8 mouse cellular contexts compared by ENCODE assay signal in genomic region chr3:146177295-146177694, GRCm38 (mm10). TPM values are rescaled to one million over a fixed set of nuclear protein-coding genes. Genes with fewer than 3 reads are reported as not detected.
DNase-seq lines count a peak whose midpoint lies in the region; ATAC-seq and TF ChIP-seq lines count a peak whose summit lies in the region.

No protein-coding gene starts in this region.

- DNase-seq in midbrain, embryonic 11.5 days (ENCODE audit: low spot score, missing footprints), result no peak
- no peak for DNase-seq in cerebellum, postnatal 25 days

- no peak overlapping the region for H3K4me3 ChIP-seq in forebrain, embryonic 12.5 days (replicated peaks)
- no peak overlapping the region for H3K4me3 ChIP-seq in forebrain, embryonic 13.5 days
- no peak overlapping the region for H3K4me3 ChIP-seq in intestine, postnatal 0 days (ENCODE audit: low read depth, low read length)
- no peak overlapping the region for H3K4me3 ChIP-seq in intestine, embryonic 16.5 days (ENCODE audit: low read length)
- no peak overlapping the region for H3K4me3 ChIP-seq in midbrain, embryonic 16.5 days (ENCODE audit: low read depth, low read length)
- no peak overlapping the region for H3K4me3 ChIP-seq in midbrain, embryonic 11.5 days (ENCODE audit: low read depth, low read length)
- no peak overlapping the region for H3K4me3 ChIP-seq in stomach, embryonic 16.5 days (replicated peaks; ENCODE audit: low read length)

- no peaks in the 10 kb centered on the region; the same call in 1 of the 2 replicates for H3K4me1 ChIP-seq in forebrain, embryonic 12.5 days
- no peaks in the 10 kb centered on the region for H3K4me1 ChIP-seq in forebrain, embryonic 13.5 days
- no peaks in the 10 kb centered on the region for H3K4me1 ChIP-seq in intestine, postnatal 0 days (replicated peaks; ENCODE audit: control insufficient read depth, insufficient read depth, low read length)
- H3K4me1 ChIP-seq in intestine, embryonic 16.5 days (ENCODE audit: control insufficient read depth, insufficient read depth, low read length), result peaks cover 7% of the 10 kb centered on the region; the same call in 1 of the 2 replicates
- no peaks in the 10 kb centered on the region for H3K4me1 ChIP-seq in midbrain, embryonic 16.5 days (ENCODE audit: control insufficient read depth, insufficient read depth, low read length)
- H3K4me1 ChIP-seq in midbrain, embryonic 11.5 days (ENCODE audit: control insufficient read depth, insufficient read depth, low read length), result no peaks in the 10 kb centered on the region
- H3K4me1 ChIP-seq in stomach, embryonic 16.5 days (ENCODE audit: control insufficient read depth, insufficient read depth, low read length), result no peaks in the 10 kb centered on the region; the same call in 1 of the 2 replicates

- no peak overlapping the region for H3K9ac ChIP-seq in forebrain, embryonic 12.5 days
- H3K9ac ChIP-seq in forebrain, embryonic 13.5 days, result no peak overlapping the region
- no peak overlapping the region for H3K9ac ChIP-seq in intestine, postnatal 0 days (ENCODE audit: low read depth, low read length)
- no peak overlapping the region for H3K9ac ChIP-seq in intestine, embryonic 16.5 days (ENCODE audit: low read depth, low read length)
- peak overlapping the region; percentile 47; the same call in 1 of the 2 replicates for H3K9ac ChIP-seq in midbrain, embryonic 16.5 days (ENCODE audit: low read depth, low read length)
- no peak overlapping the region for H3K9ac ChIP-seq in midbrain, embryonic 11.5 days (ENCODE audit: low read length)
- no peak overlapping the region for H3K9ac ChIP-seq in stomach, embryonic 16.5 days (ENCODE audit: low read length)

- H3K27ac ChIP-seq in forebrain, embryonic 12.5 days, result no peak overlapping the region
- H3K27ac ChIP-seq in forebrain, embryonic 13.5 days, result no peak overlapping the region
- H3K27ac ChIP-seq in intestine, postnatal 0 days (ENCODE audit: low read depth, low read length), result no peak overlapping the region
- no peak overlapping the region for H3K27ac ChIP-seq in intestine, embryonic 16.5 days (ENCODE audit: low read length)
- H3K27ac ChIP-seq in midbrain, embryonic 16.5 days (ENCODE audit: low read length), result no peak overlapping the region
- no peak overlapping the region for H3K27ac ChIP-seq in midbrain, embryonic 11.5 days (ENCODE audit: low read depth, low read length)
- no peak overlapping the region for H3K27ac ChIP-seq in stomach, embryonic 16.5 days (ENCODE audit: low read length)

- TF ChIP-seq CTCF in intestine, postnatal 0 days (IDR thresholded peaks at IDR 0.05; ENCODE audit: low read depth), result no peak

- H3K36me3 ChIP-seq in forebrain, embryonic 12.5 days (replicated peaks), result no peaks in the 10 kb centered on the region
- H3K36me3 ChIP-seq in forebrain, embryonic 13.5 days (ENCODE audit: poor library complexity, severe bottlenecking), result no peaks in the 10 kb centered on the region
- 0 out of 2 replicates have a peak, but pooled peaks cover 3% of the 10 kb centered on the region for H3K36me3 ChIP-seq in intestine, postnatal 0 days (ENCODE audit: control insufficient read depth, insufficient read depth)
- H3K36me3 ChIP-seq in intestine, embryonic 16.5 days (ENCODE audit: control insufficient read depth, insufficient read depth, low read length), result no peaks in the 10 kb centered on the region
- H3K36me3 ChIP-seq in midbrain, embryonic 16.5 days (ENCODE audit: control insufficient read depth, insufficient read depth, low read length), result no peaks in the 10 kb centered on the region
- H3K36me3 ChIP-seq in midbrain, embryonic 11.5 days (ENCODE audit: control insufficient read depth, insufficient read depth, low read length), result no peaks in the 10 kb centered on the region
- H3K36me3 ChIP-seq in stomach, embryonic 16.5 days (ENCODE audit: control insufficient read depth, insufficient read depth, low read length), result no peaks in the 10 kb centered on the region

- no peak for ATAC-seq in forebrain, embryonic 12.5 days (ENCODE audit: low FRiP score)
- ATAC-seq in forebrain, embryonic 13.5 days, result no peak
- ATAC-seq in intestine, postnatal 0 days, result no peak
- no peak for ATAC-seq in intestine, embryonic 16.5 days
- no peak for ATAC-seq in midbrain, embryonic 16.5 days
- no peak for ATAC-seq in midbrain, embryonic 11.5 days (ENCODE audit: low FRiP score)
- ATAC-seq in stomach, embryonic 16.5 days (ENCODE audit: insufficient read depth, low FRiP score), result no peak

- no peaks in the 10 kb centered on the region for H3K27me3 ChIP-seq in forebrain, embryonic 12.5 days
- H3K27me3 ChIP-seq in forebrain, embryonic 13.5 days, result no peaks in the 10 kb centered on the region
- H3K27me3 ChIP-seq in intestine, postnatal 0 days (replicated peaks; ENCODE audit: control insufficient read depth, insufficient read depth, low read length), result no peaks in the 10 kb centered on the region
- no peaks in the 10 kb centered on the region for H3K27me3 ChIP-seq in intestine, embryonic 16.5 days (replicated peaks; ENCODE audit: control insufficient read depth, insufficient read depth, low read length)
- H3K27me3 ChIP-seq in midbrain, embryonic 16.5 days (ENCODE audit: control insufficient read depth, insufficient read depth, low read depth, low read length), result no peaks in the 10 kb centered on the region; the same call in 1 of the 2 replicates
- no peaks in the 10 kb centered on the region; the same call in 1 of the 2 replicates for H3K27me3 ChIP-seq in midbrain, embryonic 11.5 days (ENCODE audit: control insufficient read depth, insufficient read depth, low read length)
- no peaks in the 10 kb centered on the region for H3K27me3 ChIP-seq in stomach, embryonic 16.5 days (ENCODE audit: control insufficient read depth, insufficient read depth, low read length)

- 87% methylated on average over 7 of the region's 7 CpGs for WGBS in forebrain, embryonic 12.5 days
- 87% methylated on average over 7 of the region's 7 CpGs for WGBS in forebrain, embryonic 13.5 days
- WGBS in intestine, postnatal 0 days, result 66% methylated on average over 7 of the region's 7 CpGs
- 64% methylated on average over 7 of the region's 7 CpGs for WGBS in intestine, embryonic 16.5 days
- 83% methylated on average over 7 of the region's 7 CpGs for WGBS in midbrain, embryonic 16.5 days
- WGBS in midbrain, embryonic 11.5 days, result 83% methylated on average over 7 of the region's 7 CpGs
- 61% methylated on average over 7 of the region's 7 CpGs for WGBS in stomach, embryonic 16.5 days

- no peaks in the 10 kb centered on the region for H3K9me3 ChIP-seq in forebrain, embryonic 12.5 days
- H3K9me3 ChIP-seq in forebrain, embryonic 13.5 days (replicated peaks), result no peaks in the 10 kb centered on the region
- H3K9me3 ChIP-seq in intestine, postnatal 0 days (ENCODE audit: control insufficient read depth), result no peaks in the 10 kb centered on the region
- H3K9me3 ChIP-seq in intestine, embryonic 16.5 days (ENCODE audit: control insufficient read depth, low read length), result no peaks in the 10 kb centered on the region
- H3K9me3 ChIP-seq in midbrain, embryonic 16.5 days (replicated peaks; ENCODE audit: control insufficient read depth, low read length, poor library complexity, severe bottlenecking), result no peaks in the 10 kb centered on the region
- H3K9me3 ChIP-seq in midbrain, embryonic 11.5 days (ENCODE audit: control insufficient read depth, low read length), result no peaks in the 10 kb centered on the region
- no peaks in the 10 kb centered on the region for H3K9me3 ChIP-seq in stomach, embryonic 16.5 days (replicated peaks; ENCODE audit: control insufficient read depth, low read length)

- H3K4me2 ChIP-seq in forebrain, embryonic 12.5 days, result peak overlapping the region; percentile 59; the same call in 1 of the 2 replicates
- H3K4me2 ChIP-seq in forebrain, embryonic 13.5 days, result no peak overlapping the region; the same call in 1 of the 2 replicates
- H3K4me2 ChIP-seq in intestine, postnatal 0 days (replicated peaks; ENCODE audit: low read depth), result peak overlapping the region; percentile 51; the same call in 1 of the 2 replicates
- H3K4me2 ChIP-seq in intestine, embryonic 16.5 days (ENCODE audit: low read depth, low read length), result no peak overlapping the region
- peak overlapping the region; percentile 62 for H3K4me2 ChIP-seq in midbrain, embryonic 16.5 days (ENCODE audit: low read length)
- H3K4me2 ChIP-seq in midbrain, embryonic 11.5 days, result no peak overlapping the region
- peak overlapping the region; percentile 68 for H3K4me2 ChIP-seq in stomach, embryonic 16.5 days (ENCODE audit: low read depth, low read length)

RNA-seq across cellular contexts. Expression of gene Mcoln2, which starts 27.7 kb away (rescaled TPM):
- 0.20 and 0.23 TPM in 2 replicates for polyA plus RNA-seq in forebrain, embryonic 12.5 days (2016; fragmentation: Nextera tagmentation; extraction: Ambion mirVana)
- 0.28 and 0.57 TPM in 2 replicates for polyA plus RNA-seq in forebrain, embryonic 13.5 days (2015; fragmentation: Nextera tagmentation; extraction: Ambion mirVana)
- polyA plus RNA-seq in intestine, postnatal 0 days (2015; fragmentation: Nextera tagmentation; extraction: Ambion mirVana), result 6.4 TPM in 2 replicates
- 8.1 and 8.8 TPM in 2 replicates for polyA plus RNA-seq in intestine, embryonic 16.5 days (2015; fragmentation: Nextera tagmentation; extraction: Ambion mirVana)
- 0.18 TPM in 1 of 2 replicates, not detected in the other for polyA plus RNA-seq in midbrain, embryonic 16.5 days (2015; fragmentation: Nextera tagmentation; extraction: Ambion mirVana)
- polyA plus RNA-seq in midbrain, embryonic 11.5 days (2014; fragmentation: Nextera tagmentation; extraction: Ambion mirVana), result 0.37 and 0.46 TPM in 2 replicates
- 2.2 and 2.5 TPM in 2 replicates for polyA plus RNA-seq in stomach, embryonic 16.5 days (2015; fragmentation: Nextera tagmentation; extraction: Ambion mirVana)

RNA-seq across cellular contexts. Expression of gene Lpar3, which starts 43.5 kb away (rescaled TPM):
- 0.14 and 0.33 TPM in 2 replicates for polyA plus RNA-seq in forebrain, embryonic 12.5 days (2016; fragmentation: Nextera tagmentation; extraction: Ambion mirVana)
- polyA plus RNA-seq in forebrain, embryonic 13.5 days (2015; fragmentation: Nextera tagmentation; extraction: Ambion mirVana), result 0.06 and 0.28 TPM in 2 replicates
- 10.7 TPM in 2 replicates for polyA plus RNA-seq in intestine, postnatal 0 days (2015; fragmentation: Nextera tagmentation; extraction: Ambion mirVana)
- 2.8 and 3.1 TPM in 2 replicates for polyA plus RNA-seq in intestine, embryonic 16.5 days (2015; fragmentation: Nextera tagmentation; extraction: Ambion mirVana)
- 0.44 and 0.70 TPM in 2 replicates for polyA plus RNA-seq in midbrain, embryonic 16.5 days (2015; fragmentation: Nextera tagmentation; extraction: Ambion mirVana)
- polyA plus RNA-seq in midbrain, embryonic 11.5 days (2014; fragmentation: Nextera tagmentation; extraction: Ambion mirVana), result 0.37 and 0.41 TPM in 2 replicates
- polyA plus RNA-seq in stomach, embryonic 16.5 days (2015; fragmentation: Nextera tagmentation; extraction: Ambion mirVana), result 1.3 and 1.4 TPM in 2 replicates

Comparison
In these comparisons a context has a peak if more than half of its experiments do, and no peak if none do; other contexts are left out.
1. H3K4me2 ChIP-seq: peak in forebrain, embryonic 12.5 days (single experiment), intestine, postnatal 0 days (single experiment), midbrain, embryonic 16.5 days (single experiment) and stomach, embryonic 16.5 days (single experiment); none in forebrain, embryonic 13.5 days (single experiment), intestine, embryonic 16.5 days (single experiment) and midbrain, embryonic 11.5 days (single experiment).